Mouse (Mus musculus) cerebellum, adult 11 months (tissue): Measurements from ENCODE around the gene Rfk.

Source experiments
- DNase-seq: peaks from one replicate; pipeline ENCODE4 v3.0.0; 2022

The Rfk gene

DNA sequence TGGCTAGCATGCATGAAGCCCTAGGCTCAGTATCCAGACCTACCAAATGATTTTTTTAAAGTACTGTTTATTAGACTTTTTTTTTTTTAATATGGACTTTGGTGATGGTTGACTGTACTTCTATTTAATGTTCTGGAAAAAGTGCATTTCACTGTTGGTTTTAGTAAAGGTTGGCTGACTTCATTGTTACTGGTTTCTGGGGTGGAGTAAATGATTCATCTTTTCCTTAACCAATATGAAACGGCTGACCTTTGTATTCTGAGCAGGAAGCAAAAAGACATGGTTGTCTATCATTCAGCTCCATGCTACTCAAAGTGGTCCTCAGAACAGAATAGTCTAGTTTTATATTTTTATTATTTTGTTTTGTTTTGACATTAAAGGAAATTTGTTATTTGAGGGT lies 8.4 kb upstream of the Rfk start:
- DNase-seq = no peak

DNA sequence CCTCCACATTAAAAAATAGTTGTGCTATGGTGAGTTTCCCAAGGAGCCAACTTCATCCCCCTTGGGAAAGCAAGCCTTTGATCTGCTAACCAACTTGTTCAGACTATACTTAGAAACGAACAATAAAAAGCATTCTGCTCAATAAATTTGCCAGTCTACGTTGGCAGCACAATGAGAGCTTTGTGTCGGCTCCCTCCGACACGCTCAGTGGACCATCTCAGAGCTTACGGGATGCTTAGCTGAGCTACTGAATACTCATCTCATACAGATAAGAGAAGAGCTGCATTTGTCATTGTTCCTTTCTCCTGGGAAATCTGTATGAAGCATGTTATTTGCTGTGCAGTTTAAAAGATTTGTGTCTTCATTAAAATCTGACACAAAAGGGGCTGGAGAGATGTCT lies 7.4 kb upstream of the Rfk start:
- DNase-seq = no peak

DNA sequence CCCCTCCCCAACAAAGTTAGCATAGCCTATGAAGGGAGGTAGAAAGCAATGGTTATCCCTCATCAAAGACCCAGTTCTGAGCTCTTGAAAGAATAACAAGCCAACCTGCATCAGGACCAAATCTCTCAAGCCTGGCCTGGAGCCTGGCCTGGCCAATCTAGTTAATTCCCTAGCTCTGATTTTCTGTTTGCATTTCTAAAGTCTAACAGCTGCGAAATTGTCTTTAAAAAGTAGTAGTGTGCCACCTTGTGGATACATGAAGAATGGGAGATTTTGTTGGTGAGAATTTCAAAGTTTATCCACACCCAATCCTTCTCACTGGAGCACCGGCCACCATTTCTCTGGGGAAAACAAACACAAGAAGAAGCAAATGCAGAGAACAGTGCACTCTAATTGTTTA lies 5.4 kb upstream of the Rfk start:
- DNase-seq = no peak

DNA sequence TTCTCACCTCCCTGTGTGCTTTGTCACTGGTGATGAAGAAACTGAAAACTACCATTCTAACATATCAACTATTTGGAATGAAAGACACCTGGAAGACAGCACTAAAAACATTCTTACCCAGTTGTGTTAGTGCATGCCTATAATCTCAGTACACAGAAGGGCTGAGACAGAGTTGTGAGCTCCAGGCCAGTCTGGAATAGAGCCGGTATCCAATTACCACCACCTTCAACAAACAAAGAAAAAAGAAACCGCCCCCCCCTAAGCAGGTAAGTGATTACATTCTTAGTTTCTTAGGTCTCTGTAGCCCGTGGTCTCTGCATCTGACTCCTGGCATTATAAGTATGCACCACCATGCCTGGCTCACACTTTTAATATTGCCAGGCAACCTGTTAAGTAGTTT lies 977 bp upstream of the Rfk start:
- DNase-seq = no peak

DNA sequence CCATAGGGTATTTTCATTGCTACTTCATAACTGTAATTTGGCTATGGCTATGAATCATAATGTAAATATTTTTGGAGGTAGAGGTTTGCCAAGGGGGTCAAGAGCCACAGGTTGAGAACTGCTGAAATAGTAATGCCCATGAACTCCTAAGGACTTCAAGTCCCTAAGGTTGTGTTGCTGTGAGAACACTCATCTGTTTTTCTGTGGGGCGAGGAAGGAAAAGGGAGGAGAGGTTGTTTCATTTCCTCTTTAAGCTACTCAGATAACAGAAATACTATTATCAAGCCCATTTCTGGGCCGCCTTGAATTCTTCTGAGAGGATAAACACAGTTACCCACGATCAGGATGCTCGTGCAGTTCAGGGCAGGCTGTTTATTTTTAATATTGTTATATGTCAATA lies 3.0 kb downstream of the Rfk start:
- DNase-seq = no peak

DNA sequence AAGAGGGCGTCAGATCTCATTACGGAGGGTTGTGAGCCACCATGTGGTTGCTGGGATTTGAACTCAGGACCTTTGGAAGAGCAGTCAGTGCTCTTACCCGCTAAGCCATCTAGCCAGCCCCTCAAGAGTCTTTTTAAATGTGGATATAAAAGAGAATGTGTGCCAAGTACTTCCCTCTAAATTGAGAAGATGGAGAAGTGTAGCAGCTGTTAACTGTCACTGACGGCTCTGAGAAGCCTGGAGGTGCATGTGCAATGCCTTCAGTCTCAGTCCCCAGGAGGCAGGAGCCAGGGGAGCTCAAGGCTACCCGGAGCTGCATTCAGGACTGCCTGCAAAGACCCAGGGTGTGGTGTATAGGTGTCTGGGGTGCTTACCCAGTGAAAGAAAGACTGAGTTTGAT lies 4.1 kb downstream of the Rfk start:
- DNase-seq = no peak

DNA sequence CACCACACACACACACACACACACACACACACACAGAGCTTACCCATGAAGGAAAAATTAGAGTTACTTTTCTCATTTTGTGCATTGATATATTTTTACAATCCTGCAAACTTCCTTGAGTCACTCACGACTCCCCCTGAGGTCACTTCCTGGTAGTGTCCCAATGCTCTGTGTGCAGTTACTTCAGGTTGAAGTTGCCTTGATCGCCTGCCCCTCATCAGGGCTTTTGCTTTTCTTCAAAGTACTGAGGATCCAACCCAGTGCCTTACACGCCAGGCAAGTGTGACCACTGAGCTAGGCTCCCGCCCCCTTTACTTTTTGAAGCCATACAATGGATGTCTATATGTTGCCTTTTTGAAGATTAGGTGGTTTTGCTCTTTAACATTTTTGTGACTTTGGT lies 6.1 kb downstream of the Rfk start:
- DNase-seq = no peak

DNA sequence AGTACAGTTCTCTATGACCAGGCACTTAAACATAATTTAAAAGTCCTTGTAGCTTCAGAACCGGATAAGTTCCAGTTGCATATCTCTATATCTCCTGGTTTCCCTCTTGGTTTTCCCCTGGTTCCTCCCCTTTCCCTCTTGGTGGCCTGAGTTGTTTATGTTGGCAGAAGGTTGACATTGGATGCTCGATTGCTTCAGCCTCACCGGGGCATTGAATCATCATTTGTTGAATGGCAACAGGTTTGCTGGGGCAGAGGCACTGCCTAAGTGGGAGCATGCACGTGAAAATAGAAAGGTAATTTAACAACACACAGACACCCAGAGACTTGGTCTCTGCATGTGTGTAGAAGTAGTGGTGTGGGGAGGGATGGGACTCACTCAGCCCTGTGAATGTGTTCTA lies 6.7 kb downstream of the Rfk start:
- DNase-seq = no peak

DNA sequence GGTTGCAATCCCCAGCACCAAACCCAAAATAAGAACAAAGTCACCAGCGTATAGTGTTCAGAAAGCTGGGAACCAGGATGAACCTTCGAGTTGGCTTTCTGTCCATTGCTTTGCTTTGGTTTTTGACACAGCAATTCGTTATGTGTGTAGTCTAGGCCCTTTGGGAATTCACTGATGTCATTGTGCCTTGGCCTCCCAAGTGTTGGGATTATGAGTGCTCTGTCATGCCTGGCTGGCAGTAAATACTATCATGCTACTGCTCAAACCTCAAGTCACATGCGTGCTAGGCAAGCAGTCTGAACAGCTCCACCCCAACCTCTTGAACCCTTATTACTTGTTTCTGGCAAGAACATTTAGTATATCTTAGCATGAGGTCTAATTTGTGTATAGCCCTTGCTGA lies 9.3 kb downstream of the Rfk start:
- DNase-seq = no peak

DNA sequence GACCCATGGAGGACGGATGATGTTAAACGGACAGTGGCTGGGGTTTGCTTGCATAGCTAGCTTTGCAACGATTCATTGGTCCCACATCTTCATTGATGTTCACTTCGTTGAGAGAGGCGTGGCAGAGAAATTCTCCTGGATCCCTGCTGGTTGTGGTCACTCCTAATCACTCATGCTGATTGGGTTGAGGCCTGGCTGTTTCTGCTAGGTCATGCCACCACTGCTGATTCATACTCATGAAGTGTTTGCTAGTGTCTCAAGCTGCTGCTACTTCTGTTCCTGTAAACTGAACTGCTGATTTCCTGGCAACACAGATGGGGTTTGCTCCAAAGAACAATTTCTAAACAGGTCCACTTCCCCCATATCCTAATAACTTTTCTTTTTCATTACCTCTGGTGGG lies 13.0 kb downstream of the Rfk start:
- no peak for DNase-seq

DNA sequence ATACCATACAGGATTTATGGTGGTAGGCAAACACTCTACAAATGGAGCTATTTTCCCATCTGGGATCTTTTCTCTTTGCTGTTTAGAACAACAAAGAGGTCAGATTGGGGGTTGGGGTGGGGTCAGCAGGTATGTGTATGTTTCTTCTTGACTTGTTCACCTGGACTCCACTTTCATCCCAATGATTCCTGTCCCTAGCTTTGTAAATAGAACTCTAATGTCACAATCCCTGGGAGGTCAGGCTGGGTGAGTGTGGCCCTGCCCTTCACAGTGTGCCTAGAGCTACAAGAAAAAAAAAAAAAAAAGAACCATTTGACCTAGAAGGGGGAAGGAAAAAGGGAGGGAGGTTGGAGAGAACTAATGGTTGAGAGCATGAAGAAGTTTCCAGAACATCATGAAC lies 14.7 kb downstream of the Rfk start:
- no peak for DNase-seq

DNA sequence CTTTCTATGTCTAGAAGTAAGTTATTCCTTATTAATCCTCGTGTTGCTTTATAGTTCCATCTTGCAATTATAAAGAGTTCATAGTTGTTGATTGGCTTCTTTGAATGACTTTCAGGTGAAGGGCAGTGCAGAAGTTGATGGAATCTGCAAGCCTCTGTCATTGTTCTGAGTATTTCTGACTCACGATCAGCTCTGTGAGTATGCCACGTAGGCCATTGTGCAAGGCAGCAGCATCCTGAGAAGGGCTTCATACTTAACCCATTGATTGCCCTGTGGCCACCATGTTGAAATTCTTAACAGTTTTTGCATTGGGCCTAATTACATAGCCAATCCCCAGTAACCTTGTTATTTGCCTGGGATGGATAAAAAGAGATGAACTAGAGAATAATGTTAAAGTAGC lies 15.5 kb downstream of the Rfk start:
- no peak for DNase-seq

DNA sequence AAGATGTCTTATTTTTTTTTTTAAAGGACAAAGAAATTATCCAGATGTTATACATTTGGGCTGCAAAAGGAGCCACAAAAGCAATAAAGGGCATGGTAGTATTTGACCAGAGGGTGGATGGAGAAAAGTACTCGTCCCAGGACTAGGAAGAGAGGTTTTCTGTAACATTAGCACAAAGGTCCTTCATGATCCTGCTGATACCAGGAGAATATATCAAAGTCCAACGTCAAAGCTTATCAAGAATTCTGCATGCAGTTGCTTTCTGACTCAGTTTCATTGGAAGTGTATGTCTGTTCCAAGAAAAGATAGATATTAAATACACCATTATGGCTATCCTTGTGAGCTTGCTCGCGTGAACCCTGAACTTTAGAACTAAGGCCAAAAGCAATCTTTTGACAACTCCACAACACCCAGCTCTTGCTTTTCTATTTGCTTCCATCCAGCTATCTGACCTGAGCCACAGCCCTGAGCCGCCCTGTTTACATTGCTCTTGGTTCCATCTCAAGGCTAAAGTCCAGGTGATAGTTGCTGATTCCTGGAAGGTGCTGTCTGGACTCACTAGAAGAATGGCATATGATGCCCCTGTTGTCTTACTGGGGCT lies 16.7 kb downstream of the Rfk start:
- DNase-seq = no peak

DNA sequence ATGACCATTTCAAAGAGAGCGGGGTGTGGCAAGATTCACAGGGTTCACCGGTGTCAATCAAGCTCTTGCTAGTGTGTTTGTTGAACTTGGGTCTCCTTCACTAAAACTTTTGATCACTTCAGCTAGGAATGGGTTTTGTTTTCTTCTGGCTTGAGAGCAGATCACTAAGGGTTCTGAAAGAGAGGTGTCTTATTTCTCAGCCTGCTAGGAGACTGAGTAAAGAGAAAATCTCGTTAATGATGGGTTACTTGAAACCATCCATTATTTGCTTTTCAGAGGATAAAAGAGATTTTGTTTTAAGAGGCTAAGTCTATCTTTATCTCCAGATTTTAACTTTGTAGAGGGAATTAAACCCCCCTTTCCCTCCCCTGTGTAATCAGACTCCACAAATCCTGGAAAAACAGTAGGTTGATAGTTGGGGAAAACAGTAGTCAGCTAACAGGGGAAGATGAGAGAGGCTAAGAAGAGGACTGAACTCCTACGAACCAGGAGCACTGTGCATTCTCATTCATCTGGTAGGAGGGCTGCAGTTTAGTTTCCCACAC lies 19.1 kb downstream of the Rfk start:
- DNase-seq = no peak

DNA sequence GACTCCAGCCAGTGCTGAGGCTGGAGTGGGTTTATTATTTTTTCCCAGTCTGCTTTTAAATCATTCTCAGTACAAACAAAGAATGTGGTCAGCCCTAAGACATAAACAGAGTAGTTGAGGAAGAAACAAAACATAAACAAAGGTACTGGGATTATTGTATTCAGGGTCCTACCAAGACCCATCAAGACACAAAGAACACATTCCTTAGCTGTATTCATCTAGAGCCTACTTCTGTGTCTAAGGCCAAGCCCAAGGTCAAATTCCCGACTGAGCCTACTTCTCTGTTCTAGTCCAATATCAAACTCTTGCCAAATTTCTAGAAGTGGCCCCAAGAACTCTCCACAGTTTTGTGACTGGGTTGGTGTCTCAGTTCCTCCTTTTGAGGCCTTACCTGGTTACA lies 24.0 kb downstream of the Rfk start:
- no peak for DNase-seq

DNA sequence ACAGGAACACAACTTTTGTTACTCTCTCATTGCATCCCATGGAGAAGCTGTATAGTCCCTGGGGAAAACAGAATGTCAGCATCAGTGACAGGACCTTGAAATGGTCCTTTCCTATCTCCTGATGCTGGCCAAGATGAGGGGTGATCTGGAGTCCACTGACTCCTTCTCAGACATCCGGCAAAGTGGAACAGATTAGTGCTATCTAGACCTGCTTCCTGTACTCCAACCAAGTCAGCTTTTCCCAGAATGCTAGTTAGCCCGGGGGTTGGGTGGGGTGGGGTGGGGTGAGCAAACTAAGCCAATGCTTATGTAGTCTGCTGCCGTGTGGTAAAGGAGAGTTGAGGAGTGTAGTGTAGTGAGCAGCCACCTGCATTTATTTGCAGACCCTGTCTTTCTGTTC lies 29.5 kb downstream of the Rfk start:
- no peak for DNase-seq

DNA sequence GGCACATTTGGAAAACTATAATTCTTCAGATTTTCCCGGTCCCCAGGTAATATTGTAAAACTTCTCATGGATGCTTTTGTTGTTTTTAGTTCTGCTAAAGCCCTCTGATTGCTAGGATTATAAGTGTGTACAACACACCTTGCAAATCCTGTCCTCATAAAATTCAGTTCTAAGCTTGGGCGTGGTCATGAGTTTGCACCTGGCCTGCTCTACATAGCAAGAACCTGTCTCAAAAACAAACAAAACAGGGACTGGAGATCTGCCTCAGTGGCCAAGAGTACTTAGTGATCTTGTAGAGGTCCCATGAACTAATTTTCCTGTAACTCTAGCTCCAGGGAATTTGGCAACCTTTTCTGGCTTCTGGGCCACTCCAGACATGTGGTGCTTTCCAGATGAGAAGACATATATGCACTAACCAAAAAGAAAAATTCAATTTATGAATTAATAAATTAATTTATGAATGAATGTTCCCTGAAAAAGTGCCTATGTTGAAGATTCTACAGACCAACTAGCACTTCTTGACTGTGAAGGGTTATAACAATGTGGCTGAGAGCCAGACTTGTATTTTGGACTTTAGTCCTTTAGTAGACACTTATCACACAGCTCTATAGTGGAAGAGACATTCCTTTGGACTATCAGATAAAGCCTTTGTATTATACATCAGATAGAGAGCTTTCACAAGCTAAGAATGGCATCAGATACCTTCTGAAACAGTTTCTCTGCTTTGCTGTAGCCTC lies 34.1 kb downstream of the Rfk start:
- no peak for DNase-seq

DNA sequence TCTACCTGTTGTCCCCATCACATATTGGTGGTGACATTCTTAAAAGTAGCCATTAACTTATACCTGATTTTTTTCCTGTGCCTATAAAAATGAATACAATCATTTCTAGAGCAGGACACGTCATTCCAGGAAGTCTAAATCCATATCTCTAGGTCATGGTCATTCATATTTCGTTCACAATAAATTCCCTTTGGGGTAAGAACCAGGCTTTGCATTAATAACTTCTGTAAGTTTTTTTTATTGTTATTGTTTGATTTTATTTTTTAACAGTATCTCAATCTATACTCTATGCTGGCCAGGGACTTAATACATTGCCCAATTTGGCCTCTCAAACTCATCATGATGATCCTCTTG lies 34.7 kb downstream of the Rfk start:
- no peak for DNase-seq

DNA sequence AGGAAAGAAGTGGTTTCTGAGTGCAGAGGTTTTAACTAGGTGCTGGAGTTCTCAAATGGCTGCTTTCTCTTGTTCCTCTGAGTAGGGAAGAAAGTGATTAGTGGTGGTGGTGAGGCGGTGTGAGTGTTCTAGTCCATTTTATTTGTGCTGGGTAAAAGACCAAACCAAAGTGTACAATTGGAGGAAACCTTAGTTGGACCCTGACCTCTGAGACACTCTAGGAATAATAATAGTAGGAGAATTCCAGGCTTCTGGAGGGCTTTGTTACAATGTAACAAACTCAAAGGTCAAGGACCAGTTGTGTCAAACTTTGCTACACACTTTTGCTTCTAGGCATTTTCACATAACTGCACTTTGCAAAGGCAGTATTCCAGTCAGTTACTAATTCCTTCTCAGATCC lies 42.8 kb downstream of the Rfk start:
- no peak for DNase-seq

DNA sequence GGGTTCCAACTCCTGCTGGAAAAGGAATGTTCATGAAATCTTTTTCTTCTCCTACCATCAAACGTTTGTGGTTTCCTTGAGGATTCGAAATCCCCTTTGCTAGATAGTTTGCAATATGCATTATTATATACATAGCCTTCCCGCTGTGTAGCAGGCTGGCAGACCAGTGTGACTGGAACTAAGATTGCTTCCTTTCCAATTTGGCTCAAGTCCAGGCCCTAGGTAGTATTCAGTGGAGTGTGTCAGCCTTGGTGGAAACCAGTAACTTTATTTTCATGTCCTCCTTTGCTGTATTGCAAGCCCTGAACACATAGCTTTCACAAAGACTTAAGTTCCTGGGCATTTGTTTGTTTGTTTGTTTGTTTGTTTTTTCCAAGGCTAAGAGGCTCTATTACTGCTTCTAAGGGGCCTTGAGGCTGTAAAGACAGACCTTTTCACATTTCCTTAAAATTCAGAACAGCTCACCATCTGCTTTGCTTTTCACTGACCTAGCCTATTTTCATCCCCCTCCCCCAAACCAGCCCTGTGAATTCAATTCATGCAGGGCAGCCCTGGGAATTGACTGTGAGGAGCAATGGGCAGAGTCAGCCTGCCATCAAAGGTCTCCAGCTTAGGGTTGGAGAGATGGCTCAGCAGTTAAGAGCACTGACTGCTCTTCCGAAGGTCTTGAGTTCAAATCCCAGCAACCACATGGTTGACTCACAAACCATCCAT lies 45.8 kb downstream of the Rfk start:
- no peak for DNase-seq

DNA sequence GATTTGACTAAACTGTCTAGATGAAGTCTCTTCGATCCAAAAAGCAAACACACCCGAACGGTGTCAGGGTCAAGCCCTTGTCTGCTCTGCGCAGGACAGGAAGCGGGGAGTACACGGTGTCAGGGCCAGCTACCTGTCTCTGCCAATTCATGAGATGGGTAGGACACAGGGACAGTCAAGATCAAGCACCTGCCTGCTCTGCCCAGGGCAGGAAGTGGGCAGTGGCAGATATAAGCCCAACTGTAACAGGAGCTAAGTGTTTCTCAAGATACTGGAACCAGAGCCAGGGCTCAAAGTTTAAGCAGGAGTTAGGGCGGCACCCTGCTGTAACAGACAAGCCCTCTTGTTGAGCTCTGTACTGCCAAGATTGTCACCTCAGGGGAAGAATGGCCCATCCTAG lies 49.7 kb downstream of the Rfk start:
- no peak for DNase-seq
